Mouse (Mus musculus): ENCODE measurements around the gene Armc12.
"Not testable (repeated sequence)": the region's sequence is repeated elsewhere in the genome, so short reads cannot be mapped to it uniquely, and the experiment has no call there.

Armc12 gene

DNA sequence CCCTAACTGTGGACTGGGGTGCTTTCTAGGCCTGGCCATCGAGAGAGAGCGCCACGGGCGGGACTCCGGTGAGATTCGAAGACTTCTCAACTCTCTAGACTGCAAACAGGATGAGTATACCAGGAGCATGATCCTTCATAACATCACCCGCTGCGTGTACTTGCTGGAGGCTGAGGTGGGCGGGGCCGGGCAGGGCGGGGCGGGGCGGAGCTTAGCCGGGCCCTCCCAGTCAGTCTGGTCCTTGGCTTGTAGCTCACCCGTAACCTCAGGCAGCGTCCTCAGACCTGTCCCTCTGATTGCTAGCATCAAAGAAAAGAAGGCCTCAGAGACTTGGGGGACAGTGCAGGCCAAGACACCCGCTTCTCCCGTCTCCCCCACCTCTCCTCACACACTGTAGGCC lies 1.3 kb downstream of the Armc12 start:
- no peak for ATAC-seq (ENCODE audit: low TSS enrichment)

DNA sequence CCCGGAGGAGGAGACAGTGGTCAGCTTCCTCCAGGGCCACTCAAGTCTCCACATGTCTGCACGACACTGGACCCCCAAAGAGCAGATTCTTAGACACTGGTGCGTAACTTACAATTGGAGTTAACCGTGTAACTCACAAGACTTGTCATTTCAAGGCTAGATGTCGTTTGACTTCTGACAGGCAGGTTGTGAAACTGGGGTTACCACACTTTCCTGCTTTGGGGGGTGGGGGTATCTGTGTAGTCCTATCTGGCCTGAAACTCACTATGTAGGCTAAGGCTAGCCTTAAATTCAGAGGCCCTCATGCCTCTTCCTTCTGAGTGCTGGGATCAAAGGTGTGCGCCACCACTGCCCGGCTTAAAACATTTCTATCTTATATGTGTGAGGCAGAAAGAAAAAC lies 2.0 kb downstream of the Armc12 start:
- no peak for ATAC-seq (ENCODE audit: low TSS enrichment)

DNA sequence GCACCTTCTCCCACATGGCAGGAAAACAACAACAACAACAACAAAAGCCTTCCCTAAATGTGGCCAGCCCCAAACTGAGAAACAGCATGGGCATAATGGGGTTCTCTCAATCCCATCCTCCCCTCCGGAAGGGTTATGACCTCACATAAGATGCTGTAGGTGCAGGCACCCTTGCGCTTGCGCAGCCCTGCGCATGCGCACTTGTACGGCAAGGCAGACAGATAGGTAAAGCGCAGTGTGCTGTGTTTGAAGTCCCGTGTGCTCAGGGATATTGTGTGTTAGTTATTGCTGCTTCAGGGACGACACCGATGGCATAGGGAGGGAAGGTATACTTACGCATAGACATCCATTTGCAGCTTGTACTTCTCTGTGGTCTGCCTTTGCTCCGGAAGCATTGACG lies 2.7 kb downstream of the Armc12 start:
- ATAC-seq (ENCODE audit: low TSS enrichment), result no peak

DNA sequence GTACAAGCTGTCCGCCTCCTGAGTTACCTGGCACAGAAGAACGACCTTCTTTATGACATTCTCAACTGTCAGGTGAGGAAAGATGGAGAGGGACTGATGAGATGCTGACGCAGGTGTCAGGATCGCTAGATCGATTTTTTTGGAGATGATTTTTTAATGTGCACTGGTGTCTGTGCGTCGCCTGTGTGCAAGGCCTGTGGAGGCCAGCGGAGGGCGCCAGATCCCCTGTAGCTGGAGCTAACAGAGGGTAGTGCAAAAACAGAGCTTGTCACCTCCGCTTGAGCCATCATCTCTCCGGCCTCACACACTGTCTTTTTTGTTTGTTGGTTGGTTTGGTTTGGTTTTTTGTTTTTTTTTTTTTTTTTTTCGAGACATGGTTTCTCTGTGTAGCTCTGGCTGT lies 7.3 kb downstream of the Armc12 start:
- no peak for ATAC-seq (ENCODE audit: low TSS enrichment)

DNA sequence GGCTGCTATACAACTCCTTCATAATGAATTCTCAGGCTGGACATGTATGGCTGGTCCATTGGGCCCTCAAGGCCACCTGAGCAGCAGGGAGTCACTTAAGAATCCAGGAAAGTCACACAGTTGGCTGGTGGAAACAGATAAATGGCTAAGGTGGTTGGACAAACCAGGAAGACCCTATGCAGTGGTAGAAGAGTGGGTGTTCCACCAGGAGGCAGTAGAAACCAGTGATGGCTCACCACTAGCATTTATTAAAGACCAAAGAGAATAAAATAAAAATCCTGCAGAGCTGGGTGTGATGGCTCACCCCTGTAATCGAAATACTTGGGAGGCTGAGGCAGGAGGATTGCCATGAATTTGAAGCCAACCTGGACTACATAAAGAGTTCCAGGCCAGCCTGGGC lies 16.3 kb downstream of the Armc12 start:
- ATAC-seq (ENCODE audit: low TSS enrichment), result no peak

DNA sequence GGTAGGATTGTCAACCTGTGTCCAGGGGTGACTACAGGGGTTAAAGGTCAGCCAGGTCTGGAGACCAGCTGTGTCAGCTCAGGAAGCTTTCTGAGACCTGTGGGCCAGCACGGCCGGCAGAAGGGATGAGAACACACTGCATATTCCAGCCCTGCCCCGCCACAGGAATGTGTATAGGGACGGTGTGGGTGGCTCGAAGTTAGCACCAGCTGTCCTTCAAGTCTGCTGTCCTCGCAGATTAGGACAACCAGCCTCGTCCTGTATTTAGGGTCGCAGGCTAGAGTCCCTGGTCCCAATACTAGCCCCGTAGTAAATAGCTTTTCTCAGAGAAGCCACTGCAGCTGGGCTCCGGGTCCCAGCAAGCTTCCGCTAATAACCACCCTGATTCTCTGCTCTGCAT lies 17.9 kb downstream of the Armc12 start:
- no peak for ATAC-seq (ENCODE audit: low TSS enrichment)

DNA sequence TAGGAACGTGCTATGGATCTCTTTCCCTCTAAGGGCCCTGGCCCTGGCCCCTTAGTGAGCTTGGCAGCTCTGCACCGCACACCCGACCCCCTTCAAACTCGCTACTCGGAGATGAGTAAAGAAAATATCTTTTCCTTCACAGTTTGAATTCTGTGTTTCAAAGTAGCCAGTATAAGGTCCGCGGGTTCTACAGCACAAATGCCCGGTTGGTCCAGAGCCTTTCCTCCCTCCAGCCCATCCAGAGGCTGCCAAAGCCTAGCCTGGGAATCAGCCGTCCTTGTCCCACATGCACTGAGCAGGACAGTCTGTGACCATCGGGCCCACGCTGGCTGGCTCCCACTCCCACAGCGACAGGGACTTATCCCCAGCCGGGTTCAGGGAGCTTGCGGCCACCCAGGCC lies 18.5 kb downstream of the Armc12 start, which contains the start of gene Clpsl2:
Gene Clpsl2, plus strand, starts transcription at position 301 of the 400 bp plus-strand sequence.
- no peak for ATAC-seq (ENCODE audit: low TSS enrichment)

DNA sequence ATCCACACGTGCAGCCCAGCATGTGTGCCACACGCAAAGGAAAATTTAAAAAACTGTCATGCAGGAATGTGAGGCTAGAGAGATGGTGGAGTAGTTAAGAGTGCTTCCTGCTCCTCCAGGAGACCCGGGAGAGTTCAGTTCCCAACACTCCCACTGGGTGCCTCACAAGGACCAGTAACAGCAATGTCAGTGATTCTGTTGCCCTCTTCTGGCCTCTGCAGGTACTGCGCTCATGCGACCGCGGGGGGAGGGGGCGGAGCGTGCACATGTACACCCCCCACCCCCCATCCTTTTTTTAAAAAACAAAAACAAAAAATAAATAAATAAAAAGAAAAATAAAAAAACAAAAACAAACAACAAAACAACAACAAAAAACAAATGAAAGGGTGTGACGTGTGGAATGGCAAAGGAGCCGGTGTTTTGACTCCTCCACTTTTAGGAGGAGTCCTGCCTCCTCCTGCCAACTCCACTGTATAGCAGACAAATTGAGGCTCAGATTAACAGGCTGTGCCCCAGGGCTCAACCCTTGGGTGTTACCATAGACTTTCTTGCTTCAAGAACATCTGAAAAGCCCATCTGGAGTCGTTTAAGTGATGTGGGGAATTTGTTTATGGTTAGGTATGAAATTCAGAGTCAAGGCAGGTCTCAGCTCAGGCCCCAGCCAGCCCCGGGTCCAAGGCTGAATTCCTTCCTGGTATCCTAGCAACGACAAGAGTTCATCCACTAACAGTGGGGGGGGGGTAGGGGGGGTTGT lies 22.6 kb downstream of the Armc12 start:
- ATAC-seq (ENCODE audit: low TSS enrichment), result peak; percentile 73; the same call in 1 of the 2 replicates

DNA sequence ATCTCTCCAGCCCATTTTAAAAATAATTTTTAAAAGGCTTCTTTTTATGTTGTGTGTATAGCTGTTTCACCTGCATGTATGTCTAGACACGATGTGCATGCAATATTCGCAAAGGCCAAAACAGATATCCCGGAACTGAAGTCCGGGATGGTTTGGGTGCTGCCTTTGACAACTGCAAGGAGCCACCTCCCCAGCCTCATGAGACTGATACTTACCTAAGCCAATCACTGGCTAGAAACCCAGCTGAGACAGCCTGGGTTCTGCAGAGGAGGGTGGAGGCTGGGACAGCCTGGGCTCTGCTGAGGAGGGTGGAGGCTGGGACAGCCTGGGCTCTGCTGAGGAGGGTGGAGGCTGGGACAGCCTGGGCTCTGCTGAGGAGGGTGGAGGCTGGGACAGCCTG lies 23.4 kb downstream of the Armc12 start:
- ATAC-seq (ENCODE audit: low TSS enrichment), result not testable (repeated sequence)

DNA sequence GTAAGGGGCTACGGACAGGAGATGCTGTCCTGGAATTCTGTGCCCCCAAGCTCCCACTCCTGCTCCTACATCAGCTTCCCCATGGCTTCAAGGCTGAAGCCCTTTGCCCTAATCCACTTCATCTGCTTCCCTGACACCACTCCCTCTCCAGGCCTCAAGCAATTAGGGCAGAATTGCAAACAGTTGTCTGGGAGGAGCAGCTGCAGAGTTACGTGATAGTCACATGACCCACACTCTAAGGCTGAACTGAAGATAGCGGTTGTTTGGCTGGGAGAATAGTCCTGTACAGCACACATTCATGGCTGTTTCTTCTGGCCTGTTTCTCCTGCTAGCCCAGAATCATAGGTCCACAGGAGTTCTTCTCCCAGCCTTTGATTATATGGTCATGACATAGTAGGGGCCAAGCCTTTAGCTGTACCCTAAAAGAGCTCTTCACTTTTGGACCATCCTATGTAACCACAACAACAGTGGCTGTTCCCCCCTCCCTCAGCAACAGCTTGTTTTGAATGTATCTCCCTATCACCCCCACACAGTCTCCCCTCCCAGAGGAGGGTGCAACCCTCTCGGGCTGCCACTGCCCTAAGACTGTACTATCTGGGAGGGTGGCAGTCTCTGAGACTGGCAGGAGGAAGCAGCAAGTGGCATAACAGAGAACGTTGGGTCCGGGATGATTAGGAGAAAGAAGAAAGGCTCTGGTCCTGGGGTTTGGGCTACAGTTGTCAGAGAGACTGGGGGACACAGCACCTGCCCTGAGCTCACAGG lies 26.2 kb downstream of the Armc12 start:
- no peak for ATAC-seq (ENCODE audit: low TSS enrichment)

DNA sequence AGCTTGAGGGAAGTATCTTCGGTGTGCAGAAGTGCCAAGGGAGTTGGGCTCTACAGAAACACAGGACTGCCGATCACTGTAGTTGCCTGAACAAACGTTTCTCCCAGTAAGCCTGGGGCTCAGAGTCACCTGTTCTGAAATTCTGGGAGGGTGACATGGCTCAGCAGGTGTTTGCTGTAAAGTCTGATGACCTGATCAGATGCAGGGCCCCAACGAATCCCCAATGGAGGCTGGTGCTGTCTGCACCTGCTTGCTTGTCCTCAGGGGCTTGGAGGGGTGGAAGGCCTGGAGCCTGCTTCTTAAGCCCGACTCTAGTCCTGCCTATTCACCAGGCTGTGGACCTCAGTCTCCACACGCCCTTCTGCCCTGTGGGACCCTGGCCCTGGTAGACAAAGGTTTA lies 27.2 kb downstream of the Armc12 start:
- ATAC-seq (ENCODE audit: low TSS enrichment), result no peak

DNA sequence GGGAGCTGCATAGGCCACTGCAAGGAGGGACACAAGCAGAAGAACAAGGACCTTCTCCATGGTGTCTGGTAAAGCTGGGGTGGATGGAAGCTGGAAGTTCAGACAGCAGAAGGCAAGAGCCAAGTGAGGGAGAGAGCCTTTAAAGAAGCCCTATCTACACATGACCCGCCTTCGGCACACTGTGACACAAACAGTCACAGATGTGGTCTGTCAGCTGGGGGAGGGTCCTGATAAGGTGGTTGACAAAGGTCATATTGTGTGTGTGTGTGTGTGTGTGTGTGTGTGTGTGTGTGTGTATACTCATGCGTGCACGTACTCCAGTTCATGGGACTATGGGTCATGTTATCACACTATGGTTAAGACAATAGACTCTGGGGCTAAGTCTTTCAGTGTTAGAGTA lies 30.0 kb downstream of the Armc12 start, which contains the start of gene Clps:
Gene Clps, minus strand, starts transcription at position 169 of the 400 bp plus-strand sequence.
- no peak for ATAC-seq (ENCODE audit: low TSS enrichment)

DNA sequence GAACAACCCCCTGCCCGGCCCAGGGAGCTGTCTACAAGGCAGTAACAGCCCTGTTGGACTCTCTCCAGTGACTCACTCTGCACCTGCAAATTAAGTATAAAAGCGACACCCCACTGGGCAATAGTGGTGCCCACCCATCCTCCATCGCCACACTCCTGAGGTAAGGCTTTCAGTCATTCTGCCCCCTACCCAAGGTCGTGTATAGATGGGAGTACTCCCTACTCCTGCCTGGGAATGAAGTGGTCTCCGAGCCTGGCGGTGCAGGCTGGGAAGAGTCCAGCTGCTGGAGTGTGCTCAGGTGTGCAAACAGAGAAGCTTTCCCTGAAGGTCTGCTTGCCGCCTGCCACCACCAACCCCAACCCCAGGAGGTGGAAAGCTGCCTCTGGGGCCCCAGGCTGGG lies 31.0 kb downstream of the Armc12 start:
- no peak for ATAC-seq (ENCODE audit: low TSS enrichment)

DNA sequence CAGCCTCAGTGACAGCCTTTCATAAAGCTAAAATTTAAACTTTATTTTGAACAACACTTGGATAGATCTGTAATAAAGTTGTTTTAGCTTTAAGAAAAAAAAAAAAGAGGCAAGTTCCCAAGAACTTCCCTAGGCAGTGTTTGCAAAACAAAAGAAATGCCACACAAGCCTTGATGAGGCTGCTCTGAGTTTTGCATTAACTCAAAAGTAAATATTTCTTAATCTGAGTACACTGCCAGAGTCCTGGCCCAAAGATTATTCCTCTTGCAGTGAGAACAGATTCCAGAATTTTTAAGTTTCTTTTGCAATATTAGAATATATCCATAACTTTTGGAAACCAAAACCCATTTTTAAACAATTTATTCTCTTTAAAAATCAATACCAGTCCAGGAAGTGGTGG lies 34.6 kb downstream of the Armc12 start:
- ATAC-seq (ENCODE audit: low TSS enrichment), result no peak

DNA sequence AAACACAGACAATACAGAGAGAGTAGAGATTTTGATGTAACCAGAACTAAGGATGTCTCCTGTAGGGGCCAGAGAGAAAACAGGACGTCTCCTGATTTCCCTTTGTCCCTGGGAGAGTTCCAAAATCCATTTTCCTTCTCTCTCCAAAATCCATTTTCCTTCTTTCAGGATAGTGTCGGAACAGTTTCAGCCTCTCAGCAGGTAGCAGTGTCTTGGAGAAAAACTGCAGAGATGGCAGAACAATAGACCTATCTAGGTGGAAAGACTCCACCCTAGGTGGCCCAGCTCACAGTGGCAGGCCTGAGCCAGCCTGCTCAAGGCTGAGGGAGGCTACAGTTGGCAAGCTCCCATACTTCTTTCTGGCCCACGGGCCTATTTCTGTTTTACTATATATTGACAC lies 36.9 kb downstream of the Armc12 start:
- ATAC-seq (ENCODE audit: low TSS enrichment), result no peak

DNA sequence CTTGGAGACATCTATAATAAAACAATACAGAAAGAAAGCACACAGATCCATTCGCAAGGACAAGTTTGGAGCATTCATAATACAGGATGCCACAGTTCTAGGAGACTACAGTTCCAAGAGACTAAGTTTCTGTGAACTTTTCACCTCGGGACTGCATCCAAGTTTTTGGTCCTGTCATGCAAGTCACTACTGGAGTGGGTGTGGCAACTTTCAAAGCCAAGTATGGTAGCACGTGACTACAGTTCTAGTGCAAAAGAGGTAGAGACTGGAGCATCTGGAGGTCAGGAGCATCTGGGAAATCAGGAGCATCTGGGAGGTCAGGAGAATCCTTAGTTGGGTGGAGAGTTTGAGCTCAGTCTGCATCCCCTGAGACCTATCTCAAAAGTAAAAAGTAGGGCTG lies 41.3 kb downstream of the Armc12 start:
- no peak for ATAC-seq (ENCODE audit: low TSS enrichment)

DNA sequence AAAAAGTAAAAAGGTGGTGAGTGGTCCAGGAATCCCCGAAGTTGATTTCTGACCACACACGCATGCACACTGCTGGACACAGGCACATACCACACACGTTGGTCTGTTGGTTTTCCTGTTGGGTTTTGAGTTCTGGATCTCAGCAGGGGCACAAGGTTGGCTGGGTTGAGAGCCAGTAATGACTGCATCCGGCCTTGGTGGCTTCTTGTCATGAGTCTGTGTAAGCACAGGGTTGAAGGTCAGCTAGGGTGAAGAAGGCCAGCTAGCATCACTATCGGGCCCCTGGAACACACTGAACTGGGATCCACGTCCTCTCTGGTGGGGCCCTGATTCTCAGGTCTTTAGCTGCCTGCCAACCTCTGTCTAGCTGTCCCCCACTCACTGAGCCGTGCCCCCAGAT lies 41.9 kb downstream of the Armc12 start:
- no peak for ATAC-seq (ENCODE audit: low TSS enrichment)

DNA sequence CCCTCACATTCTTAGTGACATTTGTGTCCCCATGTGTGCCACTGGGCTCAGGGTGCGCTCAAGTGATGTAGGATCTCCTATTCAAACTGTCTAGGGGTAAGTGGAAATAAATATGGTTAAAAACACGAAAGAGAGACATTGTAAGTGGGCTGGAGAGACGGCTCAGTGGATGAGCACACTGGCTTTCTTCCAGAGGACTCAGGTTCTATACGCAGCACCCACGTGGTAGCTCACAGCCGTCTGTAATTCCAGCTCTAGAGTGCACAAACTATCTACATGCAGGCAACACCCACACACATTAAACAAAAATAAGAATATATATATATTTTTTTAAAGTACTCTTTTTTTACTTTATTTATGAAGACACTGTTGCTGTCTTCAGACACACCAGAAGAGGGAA lies 42.3 kb downstream of the Armc12 start:
- no peak for ATAC-seq (ENCODE audit: low TSS enrichment)

DNA sequence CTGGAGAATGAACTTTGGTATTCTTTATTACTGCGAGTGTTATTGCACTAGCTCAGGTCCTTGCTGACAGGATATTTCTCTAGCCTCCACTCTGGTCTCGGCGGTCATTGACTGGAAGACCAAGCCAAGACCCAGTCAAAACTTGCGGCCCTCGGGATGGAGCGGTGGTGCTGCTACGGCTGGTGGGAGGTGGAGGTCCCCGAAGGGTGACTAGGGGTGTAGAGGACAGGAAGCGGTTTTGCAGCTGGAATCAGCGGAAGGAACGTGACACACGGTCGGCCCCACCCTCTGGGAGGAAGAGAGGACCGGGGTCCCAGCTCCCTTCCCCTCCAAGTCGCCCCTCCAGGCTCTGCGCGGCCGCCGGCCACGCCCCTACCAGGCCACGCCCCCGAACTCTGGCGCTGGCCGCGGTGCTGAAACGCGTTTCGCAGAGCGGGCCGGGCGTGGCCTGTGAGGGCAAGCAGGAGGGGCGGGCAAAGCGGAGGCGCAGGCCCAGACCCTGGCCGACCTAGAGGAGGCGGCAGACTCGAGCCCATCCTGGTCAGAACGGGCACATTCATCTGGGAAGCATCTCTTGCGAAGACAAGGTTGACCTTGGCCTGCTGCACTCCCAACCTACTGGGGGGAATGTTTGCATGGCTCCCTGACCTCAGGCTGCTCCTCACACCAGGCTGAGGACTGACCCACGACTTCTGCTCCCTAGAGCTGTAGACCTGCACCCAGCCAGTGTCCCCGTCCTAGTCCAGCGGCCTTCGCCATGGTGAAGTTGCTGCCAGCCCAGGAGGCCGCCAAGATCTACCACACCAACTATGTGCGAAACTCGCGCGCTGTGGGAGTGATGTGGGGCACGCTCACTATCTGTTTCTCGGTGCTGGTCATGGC lies 44.9 kb downstream of the Armc12 start, which contains the start of gene Lhfpl5:
Gene Lhfpl5, plus strand, starts transcription at position 398 of the 882 bp plus-strand sequence.
- ATAC-seq (ENCODE audit: low TSS enrichment), result peak; percentile 44; the same call in 1 of the 2 replicates

DNA sequence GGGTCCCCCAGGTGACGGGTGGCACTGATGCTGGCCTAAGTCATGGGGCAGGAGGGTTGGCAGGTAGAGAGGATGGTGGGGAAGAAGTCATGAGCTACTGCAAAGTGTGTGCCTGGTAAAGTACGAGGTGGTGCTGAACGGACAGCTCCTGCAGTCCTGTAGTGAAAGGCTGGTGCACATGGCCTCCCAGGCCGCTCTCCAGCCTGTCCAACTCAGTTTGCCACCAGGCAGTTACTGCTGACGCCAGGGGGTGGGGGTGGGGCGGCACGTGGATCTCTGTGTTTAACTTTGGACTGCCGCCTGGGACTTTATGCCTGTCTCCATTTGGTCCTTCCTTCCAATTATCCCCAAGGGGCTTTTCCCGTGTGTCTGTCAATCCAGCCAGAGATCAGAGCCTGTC lies 49.8 kb downstream of the Armc12 start:
- ATAC-seq (ENCODE audit: low TSS enrichment), result no peak

DNA sequence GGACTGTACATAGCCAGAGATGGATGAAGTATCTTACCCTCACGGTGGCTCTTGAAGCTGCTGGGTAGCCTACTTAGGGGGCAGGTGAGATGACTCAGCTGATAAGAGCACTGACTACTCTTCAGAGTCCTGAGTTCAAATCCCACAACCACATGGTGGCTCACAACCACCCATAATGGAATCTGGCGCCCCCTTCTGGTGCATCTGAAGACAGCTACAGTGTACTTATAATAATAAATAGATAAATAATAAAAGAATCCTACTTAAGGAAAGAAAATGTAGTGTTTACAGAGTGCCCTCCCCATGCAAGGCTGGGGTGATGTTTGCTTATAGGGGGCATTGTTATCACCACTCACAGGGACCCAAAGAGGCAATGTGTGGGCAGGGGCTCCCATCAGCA lies 50.5 kb downstream of the Armc12 start:
- no peak for ATAC-seq (ENCODE audit: low TSS enrichment)

DNA sequence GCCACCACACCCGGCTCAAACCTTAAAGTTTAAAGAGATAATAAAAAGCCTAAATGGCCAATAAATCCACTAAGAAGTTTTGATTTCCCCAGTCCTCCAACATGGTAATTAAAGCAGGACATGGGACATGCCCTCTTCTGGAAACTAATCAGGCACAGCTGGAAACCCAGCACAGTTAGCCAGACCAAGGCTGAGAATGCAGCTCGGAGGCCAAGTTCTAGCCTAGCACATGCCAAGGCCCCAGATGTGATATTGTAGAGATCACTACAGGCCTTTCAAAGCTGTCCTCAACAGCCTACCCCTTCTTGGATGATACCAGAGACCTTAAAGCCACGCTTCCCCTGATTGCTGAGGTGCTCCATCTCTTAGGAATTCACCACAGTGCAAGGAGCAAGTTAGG lies 55.9 kb downstream of the Armc12 start:
- no peak for ATAC-seq (ENCODE audit: low TSS enrichment)
